Mouse (Mus musculus) layer of hippocampus, adult 8-10 months (tissue): ENCODE data around the gene Zbtb9. TPM values are rescaled to one million over a fixed set of nuclear protein-coding genes. Genes with fewer than 3 reads are reported as not detected.

Experiments
- DNase-seq, 2 experiments: peaks; one replicate each; pipeline ENCODE4 v3.0.0; 2022; ENCODE audit warnings: low spot score in 2 of 2
- total RNA-seq, 4 experiments: library from RNA; stranded (reverse); gene quantifications; 2 replicates each; pipeline ENCODE4 v1.2.4; 2022

The Zbtb9 gene
- total RNA-seq, 4 experiments from 2014 or later = 12.2 to 14.7 (median 13.7) TPM

GRCm38 (mm10) chr17:26947231-26948100 is 25.5 kb upstream of the Zbtb9 start:
- DNase-seq = peak in 1 of 2 experiments; percentile 38

- peak in 1 of 2 experiments; percentile 25 for DNase-seq
These were observed 24.5 kb upstream of the Zbtb9 start for GRCm38 (mm10) chr17:26948316-26949050.

- DNase-seq = peak in 1 of 2 experiments; percentile 50
These were observed 23.9 kb upstream of the Zbtb9 start for GRCm38 (mm10) chr17:26949051-26949577.

GRCm38 (mm10) chr17:26949866-26950265 is 23.1 kb upstream of the Zbtb9 start:
- DNase-seq = no peak

GRCm38 (mm10) chr17:26950560-26951288 is 22.2 kb upstream of the Zbtb9 start:
- DNase-seq = no peak

GRCm38 (mm10) chr17:26951406-26951805 is 21.6 kb upstream of the Zbtb9 start:
- peak; percentile 75 to 82 for DNase-seq

- no peak for DNase-seq
These were observed 20.8 kb upstream of the Zbtb9 start for GRCm38 (mm10) chr17:26951952-26952877.

- no peak for DNase-seq
These were observed 19.8 kb upstream of the Zbtb9 start for GRCm38 (mm10) chr17:26953201-26953600.

- DNase-seq = no peak
These were observed 19.2 kb upstream of the Zbtb9 start for GRCm38 (mm10) chr17:26953726-26954125.

GRCm38 (mm10) chr17:26956309-26956708 is 16.7 kb upstream of the Zbtb9 start:
- no peak for DNase-seq

GRCm38 (mm10) chr17:26956895-26957294 is 16.1 kb upstream of the Zbtb9 start:
- DNase-seq = no peak

- DNase-seq = no peak
These were observed 15.1 kb upstream of the Zbtb9 start for GRCm38 (mm10) chr17:26957872-26958271.

- no peak for DNase-seq
These were observed 14.1 kb upstream of the Zbtb9 start for GRCm38 (mm10) chr17:26958880-26959279.

- no peak for DNase-seq
These were observed 13.2 kb upstream of the Zbtb9 start for GRCm38 (mm10) chr17:26959815-26960214.

- no peak for DNase-seq
These were observed 11.3 kb upstream of the Zbtb9 start for GRCm38 (mm10) chr17:26961572-26962240.

GRCm38 (mm10) chr17:26966993-26967392 is 6.0 kb upstream of the Zbtb9 start:
- no peak for DNase-seq

- DNase-seq = no peak
These were observed 5.5 kb upstream of the Zbtb9 start for GRCm38 (mm10) chr17:26967477-26967876.

- DNase-seq = no peak
These were observed 4.8 kb upstream of the Zbtb9 start for GRCm38 (mm10) chr17:26968200-26968611.

- DNase-seq = no peak
These were observed 3.7 kb upstream of the Zbtb9 start for GRCm38 (mm10) chr17:26969257-26969656.

- no peak for DNase-seq
These were observed 2.7 kb upstream of the Zbtb9 start for GRCm38 (mm10) chr17:26970221-26970620.
